Mouse (Mus musculus) MEL-GATA-1-ER (cell line): ENCODE measurements around the gene Tectb.
"Not testable (repeated sequence)": the region's sequence is repeated elsewhere in the genome, so short reads cannot be mapped to it uniquely, and the experiment has no call there.

Source experiments
- DNase-seq: peaks from one replicate; pipeline ENCODE4 v3.0.0-alpha.2; 2012; ENCODE audit warnings: low read depth; ENCODE audit errors: extremely low read depth

Gene Tectb

GRCm38 (mm10) chr19:55180433-55180832, at the start of gene Tectb:
Gene Tectb, plus strand, starts transcription at chr19:55180733.
- no peak for DNase-seq

GRCm38 (mm10) chr19:55131747-55132146, 48.8 kb upstream of the Tectb start:
- DNase-seq: no peak

GRCm38 (mm10) chr19:55132476-55132875, 48.1 kb upstream of the Tectb start:
- no peak for DNase-seq

DNA sequence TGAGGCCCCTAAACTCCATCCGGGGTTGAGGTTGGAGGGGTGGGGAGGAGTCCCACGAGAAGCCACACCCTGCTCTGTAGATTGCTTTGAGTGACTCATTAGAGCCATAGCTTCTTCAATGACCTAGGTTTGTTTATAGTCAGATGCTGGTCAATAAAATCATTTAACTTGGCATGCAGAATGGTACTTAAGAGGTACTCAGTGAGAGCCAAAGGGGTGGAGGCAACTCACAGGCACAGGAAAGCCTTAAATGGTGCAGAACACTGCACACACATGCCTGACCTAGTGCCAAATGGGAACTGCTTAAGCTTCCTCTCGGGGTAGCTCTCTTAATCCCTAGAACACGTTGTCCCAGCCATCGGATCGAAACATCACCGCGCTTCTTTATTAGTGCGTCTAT, 46.0 kb upstream of the Tectb start:
- no peak for DNase-seq

DNA sequence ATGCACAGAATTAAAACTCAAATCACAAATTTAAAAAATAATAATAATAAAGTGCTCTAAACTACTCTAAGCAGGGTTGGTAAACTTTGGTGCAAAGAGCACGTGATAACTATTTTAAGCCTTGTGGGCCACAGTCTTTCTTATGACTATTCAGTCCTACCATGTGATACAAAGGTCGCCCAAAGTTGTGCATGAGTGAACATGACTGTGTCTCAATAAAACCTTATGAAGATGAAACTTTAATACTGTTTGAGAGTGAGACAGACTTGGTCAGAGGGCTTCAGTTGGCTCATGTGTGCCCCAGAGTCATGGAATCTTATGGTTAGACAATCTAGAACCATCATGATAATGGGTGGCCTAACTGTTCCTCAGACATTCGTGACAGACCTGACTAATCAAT, 44.6 kb upstream of the Tectb start:
- DNase-seq: no peak

- DNase-seq: no peak
These were observed 43.7 kb upstream of the Tectb start for GRCm38 (mm10) chr19:55136693-55137427.

DNA sequence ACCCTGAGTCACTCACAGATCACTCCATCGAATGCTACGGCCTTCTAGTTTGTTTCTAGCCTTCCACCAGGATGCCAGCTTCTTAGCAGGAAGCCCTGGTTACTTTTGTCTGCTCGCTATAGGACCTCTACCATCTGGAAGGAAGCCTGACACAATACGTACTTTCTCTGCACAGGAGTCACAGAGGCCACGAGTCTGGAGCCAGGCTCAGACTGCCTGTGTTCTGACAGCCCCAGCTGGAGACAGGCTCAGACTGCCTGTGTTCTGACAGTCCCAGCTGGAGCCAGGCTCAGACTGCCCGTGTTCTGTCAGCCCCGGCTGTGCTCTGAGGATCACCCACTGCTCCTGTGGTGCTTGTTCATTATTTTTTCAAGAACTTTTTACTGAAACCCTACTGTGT, 42.6 kb upstream of the Tectb start:
- no peak for DNase-seq

DNA sequence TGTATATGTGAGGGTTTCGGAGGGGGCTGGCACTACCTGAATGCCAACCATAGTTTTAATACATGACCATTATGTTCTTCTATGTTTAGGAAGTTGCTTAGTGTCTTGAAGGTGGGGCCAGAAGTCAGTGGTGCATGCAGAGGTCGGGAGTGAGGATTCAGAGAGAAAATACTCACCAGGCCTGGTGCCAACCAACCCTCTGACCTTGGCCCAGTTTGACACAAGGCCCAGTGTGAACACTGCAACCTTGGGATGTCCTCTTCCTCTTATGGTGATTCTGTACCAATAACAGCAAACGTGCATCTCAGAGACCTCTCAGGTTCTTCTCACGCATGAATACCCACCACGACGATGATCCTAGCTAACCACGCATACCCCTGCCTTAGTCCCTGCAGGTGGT, 42.0 kb upstream of the Tectb start:
- DNase-seq: no peak

GRCm38 (mm10) chr19:55139301-55139700, 41.2 kb upstream of the Tectb start:
- DNase-seq: no peak

DNA sequence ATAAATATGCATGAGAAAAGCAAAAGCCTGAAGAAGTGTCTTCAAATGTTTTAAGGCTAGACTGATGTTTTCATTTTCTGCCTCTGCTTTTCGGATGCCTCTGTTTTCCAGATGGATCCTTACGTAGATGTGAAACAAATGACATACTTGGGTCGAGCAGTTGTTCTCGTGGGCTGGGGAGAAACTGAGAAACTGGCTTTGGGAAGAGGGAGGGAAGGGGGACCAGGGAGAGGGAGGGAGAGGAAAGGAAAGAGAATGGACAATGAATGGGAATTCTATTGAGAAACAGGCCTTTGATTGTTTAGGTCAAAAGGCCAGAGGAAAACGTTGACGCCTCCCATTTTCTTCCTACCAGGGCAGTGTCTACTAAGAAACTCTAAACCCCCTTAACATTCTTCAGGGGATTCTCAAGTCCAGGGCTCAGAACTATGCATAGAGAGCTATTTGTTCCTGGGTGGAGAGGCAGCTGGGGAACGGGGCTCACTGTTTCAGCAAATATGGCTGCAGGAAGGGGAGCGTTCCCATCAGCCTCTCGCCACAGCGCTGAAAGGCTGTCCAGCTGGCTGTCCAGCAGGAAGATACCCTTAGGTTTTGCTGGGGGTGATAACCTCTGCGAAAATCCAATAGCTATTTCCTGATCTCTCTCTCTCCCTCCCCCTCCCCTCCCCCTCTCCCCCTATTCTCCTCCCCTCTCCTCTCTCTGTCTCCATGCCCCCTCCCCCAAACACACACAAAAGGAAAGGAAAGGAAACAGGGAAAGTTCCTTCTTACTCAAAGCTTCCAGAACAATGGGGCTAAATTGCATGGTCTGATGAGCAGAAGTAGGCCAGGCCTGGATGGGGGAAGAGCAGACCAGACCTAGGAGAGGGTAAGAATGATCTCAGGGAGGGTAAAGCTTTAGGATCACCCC, 36.9 kb upstream of the Tectb start:
- no peak for DNase-seq

GRCm38 (mm10) chr19:55144691-55145090, 35.8 kb upstream of the Tectb start:
- no peak for DNase-seq

DNA sequence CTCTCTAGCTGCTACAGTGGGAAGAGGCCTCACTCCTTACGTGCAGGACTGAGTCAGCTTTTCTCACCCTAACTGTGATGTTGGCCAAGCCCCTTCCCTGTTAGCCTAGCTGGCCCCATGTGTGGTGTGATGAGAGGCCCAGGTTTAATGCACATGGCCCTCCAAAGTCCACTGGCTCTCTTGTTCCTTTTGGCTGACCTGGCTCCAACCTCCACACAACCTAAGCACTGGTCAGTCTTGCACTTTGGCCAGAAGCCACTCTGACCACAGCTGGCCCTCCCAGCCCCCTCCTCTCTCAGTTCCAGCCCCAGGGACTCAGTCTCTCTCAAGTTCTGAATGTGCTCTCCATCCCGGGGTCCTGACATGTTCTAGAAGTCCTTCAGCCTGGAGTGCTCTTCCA, 35.4 kb upstream of the Tectb start:
- no peak for DNase-seq

DNA sequence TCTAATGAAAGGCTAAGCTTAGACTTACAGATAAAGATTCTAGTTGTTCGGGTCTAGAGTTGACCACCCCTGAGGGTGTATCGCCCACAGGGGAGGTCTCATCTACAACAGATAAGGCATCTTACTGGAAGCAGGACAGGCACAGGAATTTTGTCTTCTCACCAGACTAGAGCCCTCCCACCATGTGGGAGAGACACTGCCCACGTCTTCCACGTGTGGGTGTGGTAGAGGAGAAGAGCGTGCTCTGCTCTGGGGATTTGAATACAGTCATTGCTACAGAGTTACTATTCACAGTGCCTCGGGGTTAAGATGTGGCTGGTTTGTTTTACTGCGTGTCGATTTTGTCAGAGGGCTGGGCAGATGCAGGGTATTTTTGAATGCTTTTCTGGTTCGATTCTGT, 33.0 kb upstream of the Tectb start:
- no peak for DNase-seq

GRCm38 (mm10) chr19:55148109-55148508, 32.4 kb upstream of the Tectb start:
- DNase-seq: no peak

- DNase-seq: no peak
These were observed 30.9 kb upstream of the Tectb start for GRCm38 (mm10) chr19:55149646-55150045.

- DNase-seq: not testable (repeated sequence)
These were observed 28.3 kb upstream of the Tectb start for GRCm38 (mm10) chr19:55152274-55152673.

DNA sequence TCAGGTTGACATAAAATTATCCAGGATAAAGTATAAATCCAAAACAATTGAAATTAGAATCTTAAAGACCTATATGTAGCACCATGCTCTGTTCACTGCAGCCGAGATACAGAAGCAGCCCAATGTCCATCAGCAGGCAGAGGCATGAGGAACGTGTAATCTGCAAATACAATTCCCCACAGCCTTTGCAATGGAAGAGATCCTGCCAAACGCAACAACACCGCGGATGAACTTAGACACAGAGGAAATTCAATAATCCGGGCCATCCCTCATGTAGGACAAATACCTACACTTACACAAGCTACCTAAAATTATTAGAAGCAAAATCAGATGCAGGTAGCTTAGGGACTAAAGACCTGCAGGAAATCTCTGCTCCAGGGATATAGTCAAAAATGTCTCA, 27.6 kb upstream of the Tectb start:
- no peak for DNase-seq

- DNase-seq: no peak
These were observed 23.5 kb upstream of the Tectb start for GRCm38 (mm10) chr19:55157029-55157428.

- DNase-seq: no peak
These were observed 21.9 kb upstream of the Tectb start for GRCm38 (mm10) chr19:55158606-55159005.

DNA sequence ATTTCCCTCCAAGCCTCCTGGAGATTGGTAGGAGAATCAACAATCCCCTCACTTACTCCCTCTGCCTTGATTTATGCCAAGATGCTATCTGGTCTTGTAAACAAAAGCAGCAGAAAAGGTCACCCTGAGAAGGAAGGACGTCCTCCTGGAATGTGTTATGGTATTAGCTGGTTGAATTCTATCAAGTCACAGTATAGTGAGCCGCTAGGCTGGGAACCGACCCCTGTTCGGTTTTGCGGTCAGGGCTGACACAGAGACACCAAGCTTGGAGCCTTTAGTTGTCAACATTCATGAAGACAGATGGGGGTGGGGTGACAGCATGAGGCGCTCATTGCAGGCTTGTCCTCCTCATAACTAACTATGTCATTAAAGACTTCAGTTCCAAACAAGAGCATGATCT, 20.7 kb upstream of the Tectb start:
- no peak for DNase-seq

- DNase-seq: no peak
These were observed 18.3 kb upstream of the Tectb start for GRCm38 (mm10) chr19:55162271-55162670.

DNA sequence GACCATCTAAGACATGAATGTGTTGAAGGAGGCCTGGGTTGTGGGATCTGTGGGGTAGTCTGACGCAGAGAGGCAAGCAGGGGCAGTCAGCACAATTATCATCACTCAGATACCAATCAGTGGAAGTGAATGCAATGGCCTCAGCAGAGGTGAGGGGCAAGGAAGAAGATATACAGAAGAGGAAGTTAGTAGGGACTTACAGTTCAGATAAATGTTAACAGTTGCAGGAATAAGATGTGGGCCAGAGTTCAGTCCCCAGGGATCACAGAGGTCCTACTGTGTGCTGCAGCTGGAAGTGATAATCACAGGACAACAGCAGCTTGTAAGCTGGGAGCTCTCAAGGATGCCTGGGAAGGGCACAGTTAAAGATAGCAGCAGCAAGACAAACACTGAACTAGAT, 16.4 kb upstream of the Tectb start:
- peak; percentile 30 for DNase-seq
